Mouse (Mus musculus) regulatory T cell (primary cell): ENCODE data around the gene Vmn2r38.
"Not testable (repeated sequence)": the region's sequence is repeated elsewhere in the genome, so short reads cannot be mapped to it uniquely, and the experiment has no call there.

Experiments
- in situ Hi-C: fragments of 300-600 bp; cut with MboI, MseI; formaldehyde crosslinking; loops from one replicate; pipeline ENCODE4 v1.15.1; 2025; ENCODE audit warnings: high pct_unique_total_duplicates

The Vmn2r38 gene

GRCm38 (mm10) chr7:9097781-9098180 lies at the start of gene Vmn2r38:
TSS of gene Vmn2r38 (minus strand) at chr7:9097881.
- in situ Hi-C loops = not testable (repeated sequence)

- in situ Hi-C loops = loop anchor here (5.0 to 10.0 kb wide), 2 partner anchors 781 to 1523 kb away; no protein-coding TSS in a partner anchor
Observed at GRCm38 (mm10) chr7:9065353-9065752, 32.3 kb downstream of the Vmn2r38 start.

DNA sequence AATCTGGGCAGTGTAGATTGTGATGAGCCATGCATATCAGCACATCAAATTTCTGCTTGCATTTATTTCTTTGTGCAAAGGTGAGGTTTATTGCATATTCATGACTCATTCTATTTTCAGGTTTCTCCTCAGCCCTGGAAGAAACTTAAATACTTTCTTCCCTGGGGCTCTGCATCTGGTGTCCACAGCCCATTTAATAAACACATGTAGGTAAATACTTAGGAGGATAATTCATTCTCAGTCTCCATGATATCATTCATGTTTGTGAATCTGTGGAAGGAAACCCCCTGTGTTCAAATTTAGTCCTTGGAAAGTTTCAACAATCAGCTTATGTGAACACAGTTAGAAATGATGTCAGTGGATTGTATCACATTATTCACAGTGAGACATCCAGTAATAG lies 67.0 kb downstream of the Vmn2r38 start, which contains the start of gene Vmn2r39:
TSS of gene Vmn2r39 (minus strand) at position 101 of the 400 bp plus-strand sequence.
- in situ Hi-C loops = loop anchor here (10.0 kb wide), 1 partner anchor 1516 kb away; no protein-coding TSS in a partner anchor
